Comparison of ENCODE assay signal across 16 mouse cellular contexts in genomic region chr5:143127837-143128236, GRCm38 (mm10). TPM values are rescaled to one million over a fixed set of nuclear protein-coding genes. Genes with fewer than 3 reads are reported as not detected.
DNase-seq lines count a peak whose midpoint lies in the region; ATAC-seq lines count a peak whose summit lies in the region.
"Had no signal": no experiment of that assay in that cellular context is flagged by ENCODE, and none has a peak within 500 bp of the region (broad histone marks: within the 10 kb centered on the region; RNA-seq: fewer than 3 reads in every experiment).

No protein-coding gene starts in this region.

- DNase-seq in layer of hippocampus, adult 9-11 months: peak; percentile 39
- no peak for DNase-seq in layer of hippocampus, adult 9-10 months (ENCODE audit: low spot score)
- DNase-seq in Muller cell, postnatal 12 days (ENCODE audit: inconsistent ontology term): peak; percentile 5
- peak; percentile 85 to 86 for DNase-seq in cerebellum, postnatal 14 days
- DNase-seq in urinary bladder, postnatal 36 days (ENCODE audit: low spot score in 2 of 2): no peak
- DNase-seq in adrenal gland, postnatal 10 days: no peak
- DNase-seq: forebrain, postnatal 0 days; kidney, adult 2 months; lung, embryonic 14.5 days; right cerebral cortex, adult 18-20 months had no signal

- peak; percentile 68; the same call in 1 of the 2 replicates for ATAC-seq in cerebellum, adult (ENCODE audit: insufficient number of reproducible peaks, low FRiP score, low TSS enrichment)
- ATAC-seq: forebrain, postnatal 0 days; hindbrain, embryonic 16.5 days; midbrain, embryonic 13.5 days; Patski had no signal

RNA-seq across cellular contexts. Expression of gene Rnf216, which starts 15.0 kb away (rescaled TPM):
- 10 to 100 TPM; 35.8 to 48.3 TPM for total RNA-seq in adrenal gland, postnatal 10 days (2021)

RNA-seq across cellular contexts. Expression of gene Olfr718-ps1, which starts 19.5 kb away (rescaled TPM):
- total RNA-seq in adrenal gland, postnatal 10 days (2021): under 1 TPM; 0.09 to 0.15 TPM
- total RNA-seq: forebrain, postnatal 0 days; heart, postnatal 14 days had no signal

RNA-seq across cellular contexts. Expression of gene Rbak, which starts 52.7 kb away (rescaled TPM):
- 10 to 100 TPM in 1 of 2 experiments, 1 to 10 TPM in 1; 9.5 to 16.9 TPM for total RNA-seq in adrenal gland, postnatal 10 days (2021)

RNA-seq across cellular contexts. Expression of gene Spdye4b, which starts 53.0 kb away (rescaled TPM):
- total RNA-seq in adrenal gland, postnatal 10 days (2021): not detected
- total RNA-seq: heart, postnatal 14 days; left cerebral cortex, postnatal 36 days had no signal

Comparison
In these comparisons a context has a peak if more than half of its experiments do, and no peak if none do; other contexts are left out.
1. DNase-seq: peak in layer of hippocampus, adult 9-11 months (single experiment), Muller cell, postnatal 12 days (single experiment) and cerebellum, postnatal 14 days (2 of 2); none in layer of hippocampus, adult 9-10 months (single experiment), urinary bladder, postnatal 36 days (0 of 2) and adrenal gland, postnatal 10 days (single experiment).